Mouse (Mus musculus): ENCODE results near the gene Mettl7b. TPM values are rescaled to one million over a fixed set of nuclear protein-coding genes. Genes with fewer than 3 reads are reported as not detected.
A peak's percentile ranks its signal among the peaks of the same experiment; 100 is the strongest.

Mettl7b gene
- polyA plus RNA-seq, 1 experiment: 0.77 TPM

GRCm38 (mm10) chr10:128922822-128923012, 38.1 kb downstream of the Mettl7b start, which contains the start of gene Rdh5:
TSS of gene Rdh5 (minus strand) at chr10:128922888.
- 23% methylated on average over 1 of the region's 1 CpGs for WGBS
- TF ChIP-seq CTCF (IDR thresholded peaks at IDR 0.05; ENCODE audit: insufficient read depth, low read length) (no peak), POLR2A (IDR thresholded peaks at IDR 0.05; ENCODE audit: borderline replicate concordance, extremely low read depth, low read depth, low read length) (no peak)

GRCm38 (mm10) chr10:128921883-128922821, 38.6 kb downstream of the Mettl7b start:
- DNase-seq: no peak
- H3K4me3 ChIP-seq (replicated peaks; ENCODE audit: extremely low read depth, low read depth, low read length): no peak overlapping the region
- peaks cover 11% of the 10 kb centered on the region; the same call in 1 of the 2 replicates for H3K4me1 ChIP-seq (ENCODE audit: control insufficient read depth, insufficient read depth, low read length)
- TF ChIP-seq CTCF (IDR thresholded peaks at IDR 0.05; ENCODE audit: insufficient read depth, low read length) (no peak), POLR2A (IDR thresholded peaks at IDR 0.05; ENCODE audit: borderline replicate concordance, extremely low read depth, low read depth, low read length) (no peak)
- 60% methylated on average over 16 of the region's 16 CpGs for WGBS

More at GRCm38 (mm10) chr10:128922822-128923012, 38.1 kb downstream of the Mettl7b start, which contains the start of gene Rdh5:
- peak within 1 kb of the TSS; percentile 89 for H3K4me3 ChIP-seq (replicated peaks; ENCODE audit: extremely low read depth, low read depth, low read length)
- peaks cover 11% of the 10 kb centered on the region; the same call in 1 of the 2 replicates for H3K4me1 ChIP-seq (ENCODE audit: control insufficient read depth, insufficient read depth, low read length)
- DNase-seq: no peak

DNA sequence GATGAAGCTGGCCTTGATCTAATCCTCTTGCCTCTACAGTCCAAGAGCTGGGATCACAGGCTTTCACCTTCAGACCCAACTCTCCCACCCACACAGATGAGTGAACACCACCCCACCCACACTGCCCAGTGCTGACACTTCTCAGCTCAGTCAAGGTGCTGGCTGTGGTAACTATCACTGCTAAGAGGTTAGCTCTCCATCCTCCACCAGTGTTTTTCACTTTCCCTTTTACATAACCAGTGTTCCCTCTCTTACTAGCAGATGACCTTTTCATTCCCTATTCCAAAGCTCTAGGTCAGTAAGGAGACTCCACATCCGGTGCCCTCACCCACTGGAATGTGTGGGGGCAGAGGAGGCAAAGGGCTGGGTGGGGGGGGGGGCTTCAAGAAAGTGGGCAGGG, 39.5 kb downstream of the Mettl7b start:
- no peak for DNase-seq
- Histone ChIP-seq H3K4me3 (replicated peaks; ENCODE audit: extremely low read depth, low read depth, low read length) (no peak overlapping the region), H3K4me1 (ENCODE audit: control insufficient read depth, insufficient read depth, low read length) (peaks cover 11% of the 10 kb centered on the region; the same call in 1 of the 2 replicates)
- WGBS: 46% methylated on average over 1 of the region's 1 CpGs
- TF ChIP-seq CTCF (IDR thresholded peaks at IDR 0.05; ENCODE audit: insufficient read depth, low read length) (no peak), POLR2A (IDR thresholded peaks at IDR 0.05; ENCODE audit: borderline replicate concordance, extremely low read depth, low read depth, low read length) (no peak)

DNA sequence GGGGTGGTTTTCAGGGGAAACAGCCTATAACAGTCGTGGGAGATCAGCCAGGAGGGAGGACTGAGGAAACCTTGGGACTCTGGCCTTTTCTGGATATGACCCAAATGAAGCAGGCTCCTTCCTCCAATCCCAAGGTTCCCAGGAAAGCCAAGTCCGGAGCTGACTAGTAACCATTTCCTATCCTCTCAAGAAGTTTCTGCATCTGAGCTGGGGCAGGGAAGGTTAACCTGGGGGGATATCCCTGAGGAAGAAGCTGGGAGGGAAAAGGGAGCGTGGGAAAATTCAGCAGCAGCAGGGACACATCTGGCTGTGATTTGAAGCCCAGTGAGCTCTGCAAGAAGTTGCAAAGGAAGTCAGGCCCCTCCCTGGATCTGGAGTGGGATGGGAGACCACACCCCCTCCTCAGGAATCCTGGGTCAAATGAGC, 40.0 kb downstream of the Mettl7b start:
- Histone ChIP-seq H3K4me1 (ENCODE audit: control insufficient read depth, insufficient read depth, low read length) (peaks cover 11% of the 10 kb centered on the region; the same call in 1 of the 2 replicates), H3K4me3 (replicated peaks; ENCODE audit: extremely low read depth, low read depth, low read length) (no peak overlapping the region)
- WGBS: 56% methylated on average over 3 of the region's 3 CpGs
- no peak for DNase-seq
- TF ChIP-seq CTCF (IDR thresholded peaks at IDR 0.05; ENCODE audit: insufficient read depth, low read length) (no peak), POLR2A (IDR thresholded peaks at IDR 0.05; ENCODE audit: borderline replicate concordance, extremely low read depth, low read depth, low read length) (no peak)

- WGBS: 71% methylated on average over 7 of the region's 7 CpGs
- H3K4me3 ChIP-seq (replicated peaks; ENCODE audit: extremely low read depth, low read depth, low read length): no peak overlapping the region
- no peak for DNase-seq
- no peak for TF ChIP-seq CTCF (IDR thresholded peaks at IDR 0.05; ENCODE audit: insufficient read depth, low read length)
- TF ChIP-seq POLR2A (IDR thresholded peaks at IDR 0.05; ENCODE audit: borderline replicate concordance, extremely low read depth, low read depth, low read length): no peak
- H3K4me1 ChIP-seq (ENCODE audit: control insufficient read depth, insufficient read depth, low read length): peaks cover 11% of the 10 kb centered on the region; the same call in 1 of the 2 replicates
Measured at GRCm38 (mm10) chr10:128919966-128920365, 40.8 kb downstream of the Mettl7b start.

- Histone ChIP-seq H3K4me3 (replicated peaks; ENCODE audit: extremely low read depth, low read depth, low read length) (no peak overlapping the region), H3K4me1 (ENCODE audit: control insufficient read depth, insufficient read depth, low read length) (peaks cover 10% of the 10 kb centered on the region; the same call in 1 of the 2 replicates)
- no peak for TF ChIP-seq POLR2A (IDR thresholded peaks at IDR 0.05; ENCODE audit: borderline replicate concordance, extremely low read depth, low read depth, low read length)
- TF ChIP-seq CTCF (IDR thresholded peaks at IDR 0.05; ENCODE audit: insufficient read depth, low read length): no peak
- DNase-seq: no peak
- WGBS: 40% methylated on average over 6 of the region's 6 CpGs
Measured at GRCm38 (mm10) chr10:128919203-128919631, 41.6 kb downstream of the Mettl7b start.

- no peak for DNase-seq
- TF ChIP-seq POLR2A (IDR thresholded peaks at IDR 0.05; ENCODE audit: borderline replicate concordance, extremely low read depth, low read depth, low read length) (no peak), CTCF (IDR thresholded peaks at IDR 0.05; ENCODE audit: insufficient read depth, low read length) (no peak)
Measured at GRCm38 (mm10) chr10:128918246-128918645, 42.5 kb downstream of the Mettl7b start.

DNA sequence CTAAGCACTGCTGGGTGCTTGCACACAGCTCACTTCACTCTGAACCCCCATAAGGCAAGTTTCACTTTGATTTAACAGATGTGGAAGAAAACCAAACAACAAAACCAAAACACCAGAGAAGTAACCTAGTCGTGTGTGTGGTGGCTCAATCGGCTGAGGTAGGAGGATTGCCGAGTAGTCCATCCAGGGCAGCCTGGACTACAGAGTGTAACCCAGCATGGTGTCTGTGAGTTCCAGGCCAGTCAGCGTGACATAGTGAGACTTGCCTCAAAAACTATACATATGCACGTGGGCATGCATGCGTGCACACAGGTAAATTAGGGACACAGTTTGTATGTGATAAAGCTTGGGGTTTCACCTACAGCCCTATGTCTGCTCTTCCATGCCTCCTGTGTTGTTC, 43.4 kb downstream of the Mettl7b start:
- no peak for TF ChIP-seq POLR2A (IDR thresholded peaks at IDR 0.05; ENCODE audit: borderline replicate concordance, extremely low read depth, low read depth, low read length)
- no peak for TF ChIP-seq CTCF (IDR thresholded peaks at IDR 0.05; ENCODE audit: insufficient read depth, low read length)
- WGBS: 83% methylated on average over 6 of the region's 6 CpGs
- DNase-seq: no peak
- peaks cover 8% of the 10 kb centered on the region; the same call in 1 of the 2 replicates for H3K4me1 ChIP-seq (ENCODE audit: control insufficient read depth, insufficient read depth, low read length)
- no peak overlapping the region for H3K4me3 ChIP-seq (replicated peaks; ENCODE audit: extremely low read depth, low read depth, low read length)

More at GRCm38 (mm10) chr10:128918246-128918645, 42.5 kb downstream of the Mettl7b start:
- WGBS: 65% methylated on average over 7 of the region's 7 CpGs
- no peak overlapping the region for H3K4me3 ChIP-seq (replicated peaks; ENCODE audit: extremely low read depth, low read depth, low read length)
- H3K4me1 ChIP-seq (ENCODE audit: control insufficient read depth, insufficient read depth, low read length): peaks cover 9% of the 10 kb centered on the region; the same call in 1 of the 2 replicates

DNA sequence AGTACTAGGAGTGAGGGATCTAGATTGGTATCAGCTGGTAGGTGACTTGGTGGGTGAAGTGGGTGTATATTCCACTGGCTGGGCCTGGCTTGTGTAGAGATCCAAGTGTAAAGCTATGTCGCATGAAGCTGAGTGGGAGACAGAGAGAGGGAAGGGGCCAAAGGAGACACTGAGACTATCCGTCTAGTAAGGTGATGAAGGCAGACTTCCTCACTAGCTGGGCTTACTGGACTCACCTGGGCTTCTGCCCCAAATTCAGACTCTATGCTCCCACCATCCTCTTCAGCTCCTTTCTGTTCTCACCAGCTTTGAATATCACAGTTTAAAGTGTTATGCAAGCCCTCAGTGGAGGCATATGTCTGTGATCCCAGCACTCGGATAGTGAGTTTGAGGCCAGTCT, 44.1 kb downstream of the Mettl7b start:
- 94% methylated on average over 3 of the region's 3 CpGs for WGBS
- TF ChIP-seq POLR2A (IDR thresholded peaks at IDR 0.05; ENCODE audit: borderline replicate concordance, extremely low read depth, low read depth, low read length): no peak
- TF ChIP-seq CTCF (IDR thresholded peaks at IDR 0.05; ENCODE audit: insufficient read depth, low read length): no peak
- no peak for DNase-seq
- Histone ChIP-seq H3K4me1 (ENCODE audit: control insufficient read depth, insufficient read depth, low read length) (peaks cover 1% of the 10 kb centered on the region; the same call in 1 of the 2 replicates), H3K4me3 (replicated peaks; ENCODE audit: extremely low read depth, low read depth, low read length) (no peak overlapping the region)

All from lung, adult 2 months (tissue).